Mouse (Mus musculus): ENCODE results near the gene Cux1. TPM values are rescaled to one million over a fixed set of nuclear protein-coding genes. Genes with fewer than 3 reads are reported as not detected.

The Cux1 gene
- polyA plus RNA-seq, 1 experiment from 2014 or later: 107 TPM

DNA sequence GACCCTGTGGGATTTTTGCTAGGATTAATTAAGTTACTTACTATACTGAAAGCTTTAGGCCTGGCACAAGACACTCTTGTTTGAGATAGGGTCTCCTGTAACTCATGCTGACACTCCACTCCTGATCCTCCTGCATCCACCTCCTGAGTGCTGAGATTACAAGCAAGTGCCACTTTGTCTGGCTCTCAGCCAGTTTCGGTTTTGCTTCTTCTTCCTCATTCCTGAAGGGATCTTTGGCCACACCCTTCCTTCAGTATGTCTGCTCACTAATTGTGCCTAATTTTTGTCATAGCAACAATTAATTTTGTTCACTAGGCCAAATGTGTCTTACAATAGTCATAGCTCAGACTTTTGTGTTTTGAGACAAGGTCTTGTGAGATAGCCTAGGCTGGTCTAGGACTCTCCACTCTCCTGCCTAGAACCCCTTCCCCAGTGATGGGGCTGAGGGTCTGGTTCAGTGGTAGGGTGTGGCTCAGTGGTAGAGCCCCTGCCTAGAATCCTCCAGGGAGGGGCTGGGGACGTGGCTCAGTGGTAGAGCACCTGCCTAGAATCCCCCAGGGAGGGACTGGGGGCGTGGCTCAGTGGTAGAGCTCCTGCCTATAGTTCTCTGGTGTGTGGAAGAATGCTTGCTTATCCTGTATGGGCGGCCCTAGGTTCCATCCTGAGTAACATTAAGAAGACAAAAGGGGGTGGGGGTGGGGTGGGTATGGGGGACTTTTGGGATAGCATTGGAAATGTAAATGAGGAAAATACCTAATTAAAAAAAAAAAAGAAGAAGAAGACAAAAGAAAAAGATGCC is 16.6 kb upstream of the Cux1 start:
- H3K4me1 ChIP-seq: peaks cover 22% of the 10 kb centered on the region
- H3K9me3 ChIP-seq: peaks cover 3% of the 10 kb centered on the region; the same call in 1 of the 2 replicates
- no peaks in the 10 kb centered on the region for H3K36me3 ChIP-seq (replicated peaks)
- H3K4me3 ChIP-seq: no peak overlapping the region
- peaks cover 45% of the 10 kb centered on the region for H3K27me3 ChIP-seq (ENCODE audit: poor library complexity, severe bottlenecking)
- WGBS: 82% methylated on average over 4 of the region's 4 CpGs
- no peak overlapping the region for H3K27ac ChIP-seq
- no peak for DNase-seq (ENCODE audit: extremely low spot score, low spot score)

GRCm38 (mm10) chr5:136583256-136583655 is 16.0 kb upstream of the Cux1 start:
- Histone ChIP-seq H3K27me3 (ENCODE audit: poor library complexity, severe bottlenecking) (peaks cover 51% of the 10 kb centered on the region), H3K4me1 (peaks cover 22% of the 10 kb centered on the region), H3K27ac (no peak overlapping the region), H3K9me3 (peaks cover 3% of the 10 kb centered on the region; the same call in 1 of the 2 replicates), H3K36me3 (replicated peaks) (no peaks in the 10 kb centered on the region), H3K4me3 (no peak overlapping the region)
- WGBS: 85% methylated on average over 2 of the region's 2 CpGs
- no peak for DNase-seq (ENCODE audit: extremely low spot score, low spot score)

DNA sequence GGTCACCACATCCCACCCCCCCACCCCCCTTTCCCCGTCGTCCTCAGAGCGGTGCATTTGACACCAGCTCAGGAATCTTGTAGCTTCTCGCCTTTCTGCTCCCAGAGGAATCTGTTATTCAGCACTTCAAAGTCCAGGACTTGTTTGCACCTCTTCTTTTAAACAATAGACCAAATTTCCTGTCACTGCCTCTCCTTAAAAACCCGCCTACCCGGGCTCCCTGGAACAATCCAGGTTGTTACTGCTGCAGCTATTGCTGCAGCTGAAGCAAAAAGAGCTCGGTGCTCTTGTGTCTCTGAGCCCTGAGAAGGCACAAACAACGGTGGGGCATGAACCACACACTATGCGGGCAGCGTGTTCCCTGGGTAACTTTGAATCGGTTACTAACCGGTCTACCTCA is 14.9 kb upstream of the Cux1 start:
- Histone ChIP-seq H3K4me3 (peak overlapping the region; percentile 23; the same call in 1 of the 2 replicates), H3K9me3 (peaks cover 3% of the 10 kb centered on the region; the same call in 1 of the 2 replicates), H3K36me3 (replicated peaks) (no peaks in the 10 kb centered on the region), H3K4me1 (peaks cover 22% of the 10 kb centered on the region), H3K27ac (no peak overlapping the region), H3K27me3 (ENCODE audit: poor library complexity, severe bottlenecking) (peaks cover 52% of the 10 kb centered on the region)
- WGBS: 11% methylated on average over 12 of the region's 12 CpGs
- DNase-seq (ENCODE audit: extremely low spot score, low spot score): no peak

- peaks cover 22% of the 10 kb centered on the region for H3K4me1 ChIP-seq
- H3K36me3 ChIP-seq (replicated peaks): no peaks in the 10 kb centered on the region
- peaks cover 52% of the 10 kb centered on the region for H3K27me3 ChIP-seq (ENCODE audit: poor library complexity, severe bottlenecking)
- no peak for DNase-seq (ENCODE audit: extremely low spot score, low spot score)
- peak overlapping the region; percentile 23 for H3K4me3 ChIP-seq
- peaks cover 3% of the 10 kb centered on the region; the same call in 1 of the 2 replicates for H3K9me3 ChIP-seq
- 4% methylated on average over 13 of the region's 13 CpGs for WGBS
- H3K27ac ChIP-seq: no peak overlapping the region
These were observed 14.3 kb upstream of the Cux1 start for GRCm38 (mm10) chr5:136581625-136582024.

GRCm38 (mm10) chr5:136581166-136581565 is 13.9 kb upstream of the Cux1 start:
- H3K36me3 ChIP-seq (replicated peaks): no peaks in the 10 kb centered on the region
- no peak overlapping the region for H3K27ac ChIP-seq
- peak; percentile 57 for DNase-seq (ENCODE audit: extremely low spot score, low spot score)
- H3K9me3 ChIP-seq: peaks cover 3% of the 10 kb centered on the region; the same call in 1 of the 2 replicates
- peaks cover 22% of the 10 kb centered on the region for H3K4me1 ChIP-seq
- WGBS: 18% methylated on average over 9 of the region's 9 CpGs
- peaks cover 52% of the 10 kb centered on the region for H3K27me3 ChIP-seq (ENCODE audit: poor library complexity, severe bottlenecking)
- peak overlapping the region; percentile 23 for H3K4me3 ChIP-seq

DNA sequence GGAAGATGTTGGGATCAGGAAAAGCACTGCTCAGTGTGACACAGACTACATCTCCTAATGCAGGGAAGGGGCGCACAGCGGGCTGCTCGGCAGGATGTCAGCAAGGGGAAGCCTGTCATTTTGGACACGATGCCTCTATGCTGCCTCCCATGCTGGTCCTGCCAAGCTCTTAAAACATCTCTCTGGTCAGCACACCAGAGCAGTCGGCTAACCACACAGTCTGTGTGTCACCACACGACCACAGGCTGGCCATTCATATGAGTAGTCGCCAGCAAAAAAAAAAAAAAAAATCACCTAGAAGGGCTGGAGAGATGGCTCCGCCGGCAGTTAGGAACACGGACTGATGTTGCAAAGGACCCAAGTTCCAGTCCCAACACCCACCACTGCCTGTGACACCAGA is 10.9 kb upstream of the Cux1 start:
- WGBS: 47% methylated on average over 10 of the region's 10 CpGs
- H3K27me3 ChIP-seq (ENCODE audit: poor library complexity, severe bottlenecking): peaks cover 53% of the 10 kb centered on the region

GRCm38 (mm10) chr5:136570171-136570570 is 2.9 kb upstream of the Cux1 start:
- H3K27ac ChIP-seq: no peak overlapping the region
- DNase-seq (ENCODE audit: extremely low spot score, low spot score): no peak
- peaks cover 26% of the 10 kb centered on the region for H3K4me1 ChIP-seq
- H3K27me3 ChIP-seq (ENCODE audit: poor library complexity, severe bottlenecking): peaks cover 41% of the 10 kb centered on the region
- no peaks in the 10 kb centered on the region for H3K9me3 ChIP-seq
- H3K4me3 ChIP-seq: no peak overlapping the region
- H3K36me3 ChIP-seq (replicated peaks): no peaks in the 10 kb centered on the region
- WGBS: 61% methylated on average over 7 of the region's 7 CpGs

More for the DNA sequence above, 10.9 kb upstream of the Cux1 start:
- Histone ChIP-seq H3K36me3 (replicated peaks) (no peaks in the 10 kb centered on the region), H3K27ac (no peak overlapping the region), H3K4me3 (no peak overlapping the region), H3K9me3 (peaks cover 2% of the 10 kb centered on the region; the same call in 1 of the 2 replicates), H3K4me1 (peaks cover 16% of the 10 kb centered on the region)
- DNase-seq (ENCODE audit: extremely low spot score, low spot score): no peak

DNA sequence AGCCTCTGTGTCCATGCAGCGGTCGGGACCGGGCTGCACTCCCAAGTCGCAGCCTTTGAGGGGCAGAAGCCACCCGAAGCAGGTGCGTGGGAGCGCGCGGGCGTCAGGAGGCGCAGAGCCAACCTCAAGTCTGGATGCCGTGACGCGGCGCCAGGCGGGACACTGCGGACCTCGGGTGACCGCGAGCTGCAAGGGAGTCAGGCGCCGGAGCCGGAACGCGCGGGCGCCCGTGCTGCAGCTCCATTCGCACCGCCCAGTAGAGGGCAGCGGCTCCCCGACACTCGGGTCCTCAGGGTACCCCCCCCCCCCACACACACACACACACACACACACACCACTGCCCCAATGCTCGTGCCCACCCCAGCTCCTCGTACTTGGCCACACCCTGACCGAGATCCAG is 1.5 kb upstream of the Cux1 start:
- Histone ChIP-seq H3K4me1 (peaks cover 40% of the 10 kb centered on the region), H3K27me3 (ENCODE audit: poor library complexity, severe bottlenecking) (peaks cover 41% of the 10 kb centered on the region), H3K9me3 (no peaks in the 10 kb centered on the region), H3K27ac (peak overlapping the region; percentile 75), H3K4me3 (peak overlapping the region; percentile 98), H3K36me3 (replicated peaks) (0 out of 2 replicates have a peak, but pooled peaks cover 3% of the 10 kb centered on the region)
- peak; percentile 79 for DNase-seq (ENCODE audit: extremely low spot score, low spot score)
- WGBS: under 1% methylated on average over 36 of the region's 36 CpGs

DNA sequence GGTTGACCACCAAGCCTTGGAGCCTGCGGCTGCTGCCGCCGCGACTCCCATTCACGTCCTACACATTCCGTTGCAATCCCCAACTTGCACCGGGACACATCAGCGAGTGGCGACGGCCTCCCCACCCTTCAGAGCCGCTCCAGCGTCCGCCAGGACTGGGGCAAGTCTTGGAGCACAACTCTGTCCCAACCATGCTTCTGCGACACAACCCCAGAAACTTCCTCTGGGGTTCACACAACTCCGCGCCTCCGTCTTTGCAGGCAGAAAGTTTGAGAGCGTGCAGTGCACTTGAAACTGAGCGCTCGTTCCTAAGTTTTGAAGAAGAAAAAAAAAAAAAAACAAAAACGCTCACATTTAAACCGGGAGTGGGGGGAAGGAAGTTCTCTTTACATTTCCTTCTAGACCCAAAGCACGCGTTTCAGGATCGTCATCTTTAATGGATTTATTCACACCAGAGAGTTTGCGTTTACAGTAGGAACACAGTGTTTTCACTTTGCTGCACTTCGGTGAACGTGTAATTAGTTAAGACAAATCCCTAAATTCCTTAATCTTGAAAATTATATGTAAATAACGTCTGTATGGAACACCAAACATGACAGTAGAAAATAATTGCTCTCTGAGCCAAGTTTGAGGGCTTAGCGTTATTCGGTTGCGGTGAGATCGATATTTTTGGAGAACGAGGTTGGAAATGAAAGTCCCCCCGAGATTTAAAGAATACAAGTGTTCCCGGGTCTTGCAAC is 906 bp upstream of the Cux1 start:
- H3K27me3 ChIP-seq (ENCODE audit: poor library complexity, severe bottlenecking): peaks cover 38% of the 10 kb centered on the region
- H3K9me3 ChIP-seq: no peaks in the 10 kb centered on the region
- H3K4me1 ChIP-seq: peaks cover 46% of the 10 kb centered on the region
- H3K36me3 ChIP-seq (replicated peaks): 0 out of 2 replicates have a peak, but pooled peaks cover 3% of the 10 kb centered on the region
- DNase-seq (ENCODE audit: extremely low spot score, low spot score): no peak
- WGBS: under 1% methylated on average over 36 of the region's 36 CpGs
- H3K27ac ChIP-seq: peak overlapping the region; percentile 100
- H3K4me3 ChIP-seq: peak overlapping the region; percentile 98

- no peaks in the 10 kb centered on the region for H3K9me3 ChIP-seq
- 0% methylated on average over 31 of the region's 31 CpGs for WGBS
- peaks cover 32% of the 10 kb centered on the region for H3K27me3 ChIP-seq (ENCODE audit: poor library complexity, severe bottlenecking)
- H3K4me1 ChIP-seq: peaks cover 51% of the 10 kb centered on the region
- 0 out of 2 replicates have a peak, but pooled peaks cover 3% of the 10 kb centered on the region for H3K36me3 ChIP-seq (replicated peaks)
- peak overlapping the region; percentile 100 for H3K27ac ChIP-seq
- H3K4me3 ChIP-seq: peak overlapping the region; percentile 98
- DNase-seq (ENCODE audit: extremely low spot score, low spot score): no peak
These were observed 496 bp downstream of the Cux1 start for GRCm38 (mm10) chr5:136566812-136567175.

DNA sequence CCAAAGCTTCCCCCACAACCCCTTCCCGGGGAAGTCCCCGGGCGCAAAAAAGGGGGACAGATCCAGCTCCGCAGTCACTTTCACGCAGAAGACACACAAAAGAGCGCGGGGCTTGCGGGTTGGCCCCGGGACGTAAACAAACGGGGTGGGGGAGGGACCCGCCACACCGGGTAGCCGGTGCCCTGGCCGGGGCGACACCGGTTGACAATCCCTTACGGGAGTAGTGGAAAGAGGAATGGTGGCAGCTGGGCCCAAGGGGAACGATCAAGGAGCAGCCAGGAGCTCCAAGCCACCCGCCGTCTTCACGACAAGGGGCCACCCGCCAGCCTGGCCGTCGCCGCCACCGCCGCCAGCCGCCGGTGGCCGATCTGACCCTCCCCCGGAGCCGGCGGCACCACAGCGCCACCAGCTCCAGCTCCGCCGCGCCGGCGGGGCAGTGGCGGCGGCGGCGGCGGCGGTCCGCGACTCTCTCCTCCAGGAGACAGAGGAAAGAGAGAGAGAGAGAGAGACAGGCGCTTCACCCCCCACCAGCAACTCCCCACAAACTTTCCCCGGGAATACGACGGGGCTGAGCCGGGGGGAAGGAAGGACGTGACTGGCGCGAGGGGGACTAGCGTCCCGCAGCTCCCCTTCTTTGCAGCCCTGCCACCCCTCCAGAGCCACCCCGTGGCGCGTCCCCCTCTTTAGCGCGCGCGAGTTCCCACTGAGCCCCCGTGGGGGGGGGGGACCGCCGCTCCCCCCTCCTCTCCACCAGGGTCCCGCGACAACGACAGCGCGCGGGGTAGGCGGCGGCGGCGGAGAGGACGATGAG is 1.1 kb downstream of the Cux1 start:
- Histone ChIP-seq H3K27ac (peak overlapping the region; percentile 100), H3K4me1 (peaks cover 52% of the 10 kb centered on the region), H3K4me3 (peak overlapping the region; percentile 98), H3K9me3 (no peaks in the 10 kb centered on the region), H3K27me3 (ENCODE audit: poor library complexity, severe bottlenecking) (peaks cover 28% of the 10 kb centered on the region), H3K36me3 (replicated peaks) (0 out of 2 replicates have a peak, but pooled peaks cover 3% of the 10 kb centered on the region)
- peak; percentile 63 for DNase-seq (ENCODE audit: extremely low spot score, low spot score)
- WGBS: under 1% methylated on average over 68 of the region's 79 CpGs

- H3K36me3 ChIP-seq (replicated peaks): 0 out of 2 replicates have a peak, but pooled peaks cover 3% of the 10 kb centered on the region
- peak; percentile 43 for DNase-seq (ENCODE audit: extremely low spot score, low spot score)
- H3K4me1 ChIP-seq: peaks cover 58% of the 10 kb centered on the region
- under 1% methylated on average over 32 of the region's 32 CpGs for WGBS
- H3K9me3 ChIP-seq: no peaks in the 10 kb centered on the region
- H3K27me3 ChIP-seq (ENCODE audit: poor library complexity, severe bottlenecking): peaks cover 20% of the 10 kb centered on the region
- peak overlapping the region; percentile 100 for H3K27ac ChIP-seq
- H3K4me3 ChIP-seq: peak overlapping the region; percentile 98
These were observed 1.9 kb downstream of the Cux1 start for GRCm38 (mm10) chr5:136565311-136565811.

Measured in forebrain, embryonic 10.5 days (tissue).